Mouse (Mus musculus) lung, embryonic 15.5 days (tissue): ENCODE data around the gene Btaf1. TPM values are rescaled to one million over a fixed set of nuclear protein-coding genes. Genes with fewer than 3 reads are reported as not detected.

ENCODE experiments used
- ATAC-seq: fragments of 200-750 bp; cut with Nextera tagmentation; 2 replicates; pipeline ENCODE4 v1.8.0; 2017; ENCODE audit warnings: moderate number of reproducible peaks, borderline replicate concordance; ENCODE audit not compliant: low FRiP score, low TSS enrichment; ENCODE audit errors: extremely low read depth
- H3K27ac ChIP-seq: fragments of 300-500 bp; sonication (generic); 2 replicates; pipeline ENCODE4 v1.5.1; 2015; ENCODE audit warnings: moderate library complexity, mild to moderate bottlenecking, inconsistent platforms
- H3K27me3 ChIP-seq: fragments of 300-500 bp; sonication (generic); 2 replicates; pipeline ENCODE4 v1.6.1; 2015; ENCODE audit warnings: inconsistent platforms
- H3K36me3 ChIP-seq: fragments of 300-500 bp; sonication (generic); 2 replicates; pipeline ENCODE4 v1.6.1; 2015; ENCODE audit warnings: inconsistent platforms
- H3K4me1 ChIP-seq: fragments of 300-500 bp; sonication (generic); 2 replicates; pipeline ENCODE4 v1.6.1; 2015; ENCODE audit warnings: inconsistent platforms
- H3K4me2 ChIP-seq: fragments of 300-500 bp; sonication (generic); 2 replicates; pipeline ENCODE4 v1.6.1; 2015; ENCODE audit warnings: inconsistent platforms, mild to moderate bottlenecking, moderate library complexity
- H3K4me3 ChIP-seq: fragments of 300-500 bp; sonication (generic); 2 replicates; pipeline ENCODE4 v1.5.1; 2015; ENCODE audit warnings: mild to moderate bottlenecking, inconsistent platforms
- H3K9ac ChIP-seq: fragments of 300-500 bp; sonication (generic); 2 replicates; pipeline ENCODE4 v1.6.1; 2015; ENCODE audit warnings: inconsistent platforms
- H3K9me3 ChIP-seq: fragments of 300-500 bp; sonication (generic); 2 replicates; pipeline ENCODE4 v1.6.1; 2016; ENCODE audit warnings: inconsistent platforms
- WGBS: fragments of 180-500 bp; shearing (Covaris S2); methylation state at CpG from one replicate; pipeline ENCODE4 v1.1.7; 2015; 5-methylcytosine and 5-hydroxymethylcytosine counted together
- polyA plus RNA-seq: library from polyadenylated mRNA; unstranded; fragments of >200 nt; fragmentation: Nextera tagmentation; extraction: Ambion mirVana; gene quantifications from 2 replicates; pipeline ENCODE4 v1.2.1, GENCODE M21; 2015

Btaf1 gene
- 10.9 and 11.3 TPM in 2 replicates for polyA plus RNA-seq

GRCm38 (mm10) chr19:36925671-36926552 lies at the start of gene Btaf1:
Gene Btaf1 (plus strand): TSS chr19:36926079.
- Histone ChIP-seq H3K4me1 (peaks cover 33% of the 10 kb centered on the region), H3K4me3 (peak within 1 kb of the TSS; percentile 81), H3K4me2 (peak within 1 kb of the TSS; percentile 79), H3K36me3 (no peaks in the 10 kb centered on the region), H3K27me3 (no peaks in the 10 kb centered on the region), H3K9me3 (no peaks in the 10 kb centered on the region), H3K27ac (peak within 1 kb of the TSS; percentile 95), H3K9ac (peak within 1 kb of the TSS; percentile 95)
- WGBS = under 1% methylated on average over 98 of the region's 98 CpGs
- peak; percentile 95 for ATAC-seq

- H3K36me3 ChIP-seq = peaks cover 86% of the 10 kb centered on the region
- no peak overlapping the region for H3K27ac ChIP-seq
- H3K27me3 ChIP-seq = no peaks in the 10 kb centered on the region
- ATAC-seq = no peak
- H3K9me3 ChIP-seq = no peaks in the 10 kb centered on the region
- no peak overlapping the region for H3K4me3 ChIP-seq
- H3K4me1 ChIP-seq = no peaks in the 10 kb centered on the region
- H3K9ac ChIP-seq = no peak overlapping the region
- H3K4me2 ChIP-seq = no peak overlapping the region
Observed at GRCm38 (mm10) chr19:36877329-36877728, 48.5 kb upstream of the Btaf1 start.

GRCm38 (mm10) chr19:36878743-36879495 lies 47.0 kb upstream of the Btaf1 start:
- no peak overlapping the region for H3K27ac ChIP-seq
- no peak overlapping the region for H3K4me2 ChIP-seq
- no peak overlapping the region for H3K9ac ChIP-seq
- WGBS = 76% methylated on average over 11 of the region's 11 CpGs
- ATAC-seq = no peak
- H3K4me1 ChIP-seq = no peaks in the 10 kb centered on the region
- no peaks in the 10 kb centered on the region for H3K27me3 ChIP-seq
- H3K4me3 ChIP-seq = no peak overlapping the region
- H3K36me3 ChIP-seq = peaks cover 89% of the 10 kb centered on the region
- H3K9me3 ChIP-seq = no peaks in the 10 kb centered on the region

GRCm38 (mm10) chr19:36883119-36883518 lies 42.8 kb upstream of the Btaf1 start:
- Histone ChIP-seq H3K36me3 (peaks cover 91% of the 10 kb centered on the region), H3K4me1 (no peaks in the 10 kb centered on the region), H3K27me3 (no peaks in the 10 kb centered on the region), H3K9ac (no peak overlapping the region), H3K4me2 (no peak overlapping the region), H3K4me3 (no peak overlapping the region), H3K9me3 (no peaks in the 10 kb centered on the region), H3K27ac (no peak overlapping the region)
- ATAC-seq = no peak
- 81% methylated on average over 6 of the region's 6 CpGs for WGBS

- peaks cover 93% of the 10 kb centered on the region for H3K36me3 ChIP-seq
- WGBS = 75% methylated on average over 2 of the region's 2 CpGs
- H3K9me3 ChIP-seq = no peaks in the 10 kb centered on the region
- H3K9ac ChIP-seq = no peak overlapping the region
- H3K4me1 ChIP-seq = no peaks in the 10 kb centered on the region
- H3K4me3 ChIP-seq = no peak overlapping the region
- H3K4me2 ChIP-seq = no peak overlapping the region
- no peak for ATAC-seq
- no peak overlapping the region for H3K27ac ChIP-seq
- no peaks in the 10 kb centered on the region for H3K27me3 ChIP-seq
Observed at GRCm38 (mm10) chr19:36886316-36886715, 39.6 kb upstream of the Btaf1 start.

GRCm38 (mm10) chr19:36887706-36888105 lies 38.2 kb upstream of the Btaf1 start:
- 83% methylated on average over 3 of the region's 3 CpGs for WGBS
- H3K4me2 ChIP-seq = no peak overlapping the region
- H3K4me3 ChIP-seq = no peak overlapping the region
- peaks cover 91% of the 10 kb centered on the region for H3K36me3 ChIP-seq
- H3K27me3 ChIP-seq = no peaks in the 10 kb centered on the region
- H3K27ac ChIP-seq = no peak overlapping the region
- H3K4me1 ChIP-seq = no peaks in the 10 kb centered on the region
- H3K9ac ChIP-seq = no peak overlapping the region
- no peaks in the 10 kb centered on the region for H3K9me3 ChIP-seq
- no peak for ATAC-seq

- WGBS = 95% methylated on average over 3 of the region's 3 CpGs
- Histone ChIP-seq H3K4me2 (no peak overlapping the region), H3K36me3 (peaks cover 75% of the 10 kb centered on the region), H3K9ac (no peak overlapping the region), H3K4me1 (no peaks in the 10 kb centered on the region), H3K9me3 (no peaks in the 10 kb centered on the region), H3K27me3 (no peaks in the 10 kb centered on the region), H3K27ac (no peak overlapping the region), H3K4me3 (no peak overlapping the region)
- no peak for ATAC-seq
Observed at GRCm38 (mm10) chr19:36891746-36892145, 34.1 kb upstream of the Btaf1 start.

GRCm38 (mm10) chr19:36896791-36897569 lies 28.9 kb upstream of the Btaf1 start:
- Histone ChIP-seq H3K36me3 (peaks cover 27% of the 10 kb centered on the region), H3K9ac (no peak overlapping the region), H3K4me3 (no peak overlapping the region), H3K9me3 (no peaks in the 10 kb centered on the region), H3K4me1 (no peaks in the 10 kb centered on the region), H3K4me2 (no peak overlapping the region), H3K27ac (no peak overlapping the region), H3K27me3 (no peaks in the 10 kb centered on the region)
- 29% methylated on average over 10 of the region's 10 CpGs for WGBS
- ATAC-seq = no peak

- Histone ChIP-seq H3K36me3 (peaks cover 21% of the 10 kb centered on the region), H3K27me3 (no peaks in the 10 kb centered on the region), H3K9me3 (no peaks in the 10 kb centered on the region), H3K4me2 (no peak overlapping the region), H3K9ac (no peak overlapping the region), H3K4me3 (no peak overlapping the region), H3K4me1 (no peaks in the 10 kb centered on the region), H3K27ac (no peak overlapping the region)
- no peak for ATAC-seq
- WGBS = 49% methylated on average over 9 of the region's 9 CpGs
Observed at GRCm38 (mm10) chr19:36897778-36898177, 28.1 kb upstream of the Btaf1 start.

- H3K27me3 ChIP-seq = no peaks in the 10 kb centered on the region
- peak overlapping the region; percentile 95 for H3K4me2 ChIP-seq
- H3K4me1 ChIP-seq = peaks cover 12% of the 10 kb centered on the region
- H3K27ac ChIP-seq = no peak overlapping the region
- H3K9me3 ChIP-seq = no peaks in the 10 kb centered on the region
- H3K4me3 ChIP-seq = peak overlapping the region; percentile 63; the same call in 1 of the 2 replicates
- H3K36me3 ChIP-seq = no peaks in the 10 kb centered on the region
- H3K9ac ChIP-seq = no peak overlapping the region
- no peak for ATAC-seq
- 38% methylated on average over 7 of the region's 7 CpGs for WGBS
Observed at GRCm38 (mm10) chr19:36903377-36903776, 22.5 kb upstream of the Btaf1 start.

- Histone ChIP-seq H3K27me3 (no peaks in the 10 kb centered on the region), H3K4me2 (peak overlapping the region; percentile 95), H3K4me1 (peaks cover 12% of the 10 kb centered on the region), H3K27ac (no peak overlapping the region), H3K36me3 (no peaks in the 10 kb centered on the region), H3K9me3 (no peaks in the 10 kb centered on the region), H3K4me3 (peak overlapping the region; percentile 63), H3K9ac (peak overlapping the region; percentile 70)
- WGBS = 2% methylated on average over 41 of the region's 41 CpGs
- ATAC-seq = peak; percentile 69; the same call in 1 of the 2 replicates
Observed at GRCm38 (mm10) chr19:36904211-36905007, 21.5 kb upstream of the Btaf1 start.
